Mouse (Mus musculus) myocyte (in vitro differentiated cells): ENCODE results near the gene AU021092.

ENCODE experiments used
- CEBPB ChIP-seq: IDR thresholded peaks from 2 replicates; pipeline ENCODE4 v1.6.1; 2011; ENCODE audit warnings: mild to moderate bottlenecking, moderate library complexity; ENCODE audit not compliant: poor library complexity, insufficient read depth, severe bottlenecking
- E2F4 ChIP-seq: IDR thresholded peaks from one replicate; pipeline ENCODE4 v1.6.1; 2011; ENCODE audit warnings: mild to moderate bottlenecking, control low read depth, moderate library complexity; ENCODE audit not compliant: insufficient read depth
- MAX ChIP-seq: IDR thresholded peaks from one replicate; pipeline ENCODE4 v1.6.1; 2011; ENCODE audit warnings: low read depth, mild to moderate bottlenecking, control low read depth
- MYOD1 ChIP-seq, 3 experiments: IDR thresholded peaks; one replicate each; pipeline ENCODE4 v1.6.1; 2011; ENCODE audit warnings: control low read depth in 2 of 3, low read depth in 2 of 3, mild to moderate bottlenecking in 2 of 3, moderate library complexity in 1 of 3; ENCODE audit not compliant: insufficient read length in 2 of 3, control insufficient read depth in 1 of 3
- MYOG ChIP-seq, 3 experiments: IDR thresholded peaks; one replicate each; pipeline ENCODE4 v1.6.1; 2011; ENCODE audit warnings: control low read depth in 2 of 3, low read depth in 2 of 3, mild to moderate bottlenecking in 2 of 3; ENCODE audit not compliant: insufficient read length in 2 of 3, control insufficient read depth in 1 of 3, insufficient read depth in 1 of 3
- POLR2A ChIP-seq: IDR thresholded peaks from one replicate; pipeline ENCODE4 v1.6.1; 2011; ENCODE audit warnings: low read depth, mild to moderate bottlenecking, control low read depth, moderate library complexity; ENCODE audit not compliant: insufficient read length
- POLR2AphosphoS2 ChIP-seq: IDR thresholded peaks from one replicate; pipeline ENCODE4 v1.6.1; 2011; ENCODE audit warnings: low read depth, control low read depth; ENCODE audit not compliant: insufficient read length
- TCF12 ChIP-seq: IDR thresholded peaks from one replicate; pipeline ENCODE4 v1.6.1; 2011; ENCODE audit warnings: mild to moderate bottlenecking, control low read depth; ENCODE audit not compliant: poor library complexity, insufficient read depth, severe bottlenecking
- TCF3 ChIP-seq: IDR thresholded peaks from one replicate; pipeline ENCODE4 v1.6.1; 2011; ENCODE audit warnings: low read depth, control low read depth; ENCODE audit not compliant: insufficient read length
- USF1 ChIP-seq: IDR thresholded peaks from one replicate; pipeline ENCODE4 v1.6.1; 2011; ENCODE audit warnings: low read depth, mild to moderate bottlenecking, control low read depth, moderate library complexity

DNA sequence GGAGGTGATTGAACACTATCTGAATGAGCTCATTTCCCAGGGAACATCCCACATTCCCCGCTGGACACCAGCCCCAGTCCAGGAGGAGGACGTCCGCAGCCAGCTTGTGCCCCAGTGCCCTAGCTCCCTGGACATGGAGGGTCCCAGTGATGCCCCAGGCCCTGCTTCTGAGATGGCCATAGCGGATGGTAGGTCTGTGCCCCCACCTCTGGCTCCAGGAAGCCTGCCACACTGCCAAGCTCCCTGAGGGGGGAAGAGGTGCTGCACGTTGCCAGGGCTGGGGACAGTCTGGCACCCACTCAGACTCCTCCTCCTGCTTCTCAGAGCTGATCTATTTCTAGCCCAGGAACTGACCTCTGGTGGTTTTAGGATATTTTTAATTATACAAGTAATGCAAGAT is 53.3 kb downstream of the AU021092 start:
- TF ChIP-seq TCF12 (no peak), CEBPB (no peak), POLR2A (no peak), POLR2AphosphoS2 (no peak), MYOD1 (IDR thresholded peaks at IDR 0.05; ENCODE audit: control insufficient read depth in 1 of 3, insufficient read length in 2 of 3, low read depth in 2 of 3) (no peak), USF1 (no peak), E2F4 (no peak), MAX (no peak), MYOG (IDR thresholded peaks at IDR 0.05; ENCODE audit: control insufficient read depth in 1 of 3, insufficient read depth in 1 of 3, insufficient read length in 2 of 3, low read depth in 2 of 3) (no peak), TCF3 (no peak)
